12 mouse cellular contexts compared by ENCODE assay signal in genomic region chr12:70837792-70838321, GRCm38 (mm10). TPM values are rescaled to one million over a fixed set of nuclear protein-coding genes. Genes with fewer than 3 reads are reported as not detected.
DNase-seq lines count a peak whose midpoint lies in the region; ATAC-seq and TF ChIP-seq lines count a peak whose summit lies in the region.
"Had no signal": no experiment of that assay in that cellular context is flagged by ENCODE, and none has a peak within 500 bp of the region (broad histone marks: within the 10 kb centered on the region; RNA-seq: fewer than 3 reads in every experiment).

No protein-coding gene starts in this region.

- no peak for TF ChIP-seq POLR2A in liver, adult 2 months (IDR thresholded peaks at IDR 0.05; ENCODE audit: extremely low read depth, insufficient read depth, low read length)

- H3K4me1 ChIP-seq in liver, adult 2 months (ENCODE audit: control insufficient read depth, insufficient read depth, low read length) = peaks cover 5% of the 10 kb centered on the region; the same call in 1 of the 2 replicates
- H3K4me1 ChIP-seq in liver, embryonic 12.5 days = peaks cover 12% of the 10 kb centered on the region
- H3K4me1 ChIP-seq: midbrain, embryonic 13.5 days had no signal

- H3K27me3 ChIP-seq in liver, adult 2 months (ENCODE audit: control insufficient read depth, insufficient read depth, low read length) = no peaks in the 10 kb centered on the region
- H3K27me3 ChIP-seq in liver, embryonic 12.5 days (replicated peaks) = no peaks in the 10 kb centered on the region
- H3K27me3 ChIP-seq: midbrain, embryonic 13.5 days had no signal

- H3K4me3 ChIP-seq in liver, adult 2 months (ENCODE audit: insufficient read depth, low read depth, low read length) = no peak overlapping the region
- H3K4me3 ChIP-seq in liver, embryonic 12.5 days = no peak overlapping the region
- H3K4me3 ChIP-seq: midbrain, embryonic 13.5 days had no signal

- no peak for ATAC-seq in liver, embryonic 12.5 days
- ATAC-seq: forebrain, embryonic 16.5 days; midbrain, embryonic 13.5 days had no signal

- no peaks in the 10 kb centered on the region for H3K36me3 ChIP-seq in liver, adult 2 months (ENCODE audit: control insufficient read depth, insufficient read depth, low read length)
- H3K36me3 ChIP-seq in liver, embryonic 12.5 days = 0 out of 2 replicates have a peak, but pooled peaks cover 2% of the 10 kb centered on the region
- H3K36me3 ChIP-seq: midbrain, embryonic 13.5 days had no signal

- no peak overlapping the region for H3K4me2 ChIP-seq in liver, embryonic 12.5 days
- H3K4me2 ChIP-seq: midbrain, embryonic 13.5 days had no signal

- H3K79me2 ChIP-seq in liver, adult 2 months (ENCODE audit: control insufficient read depth, insufficient read depth, low read length) = peaks cover 17% of the 10 kb centered on the region; the same call in 1 of the 2 replicates

- peak; percentile 65 for DNase-seq in adrenal gland, adult 2 months
- DNase-seq in adrenal gland, adult 18-20 months (ENCODE audit: low spot score in 2 of 2) = no peak
- peak; percentile 18 for DNase-seq in liver, adult 2 months (ENCODE audit: extremely low read depth, low read depth, low spot score)
- DNase-seq in gastrocnemius, postnatal 10 days = peak; percentile 22
- no peak for DNase-seq in T-cell, adult 2 months (ENCODE audit: low spot score)
- DNase-seq in testis, postnatal 14 days (ENCODE audit: low spot score) = no peak
- DNase-seq in kidney, postnatal 4 days = no peak
- DNase-seq: kidney, adult 9 months; lung, adult 18-20 months had no signal

- no peak overlapping the region for H3K9ac ChIP-seq in liver, adult 2 months (ENCODE audit: low read depth, low read length)
- H3K9ac ChIP-seq in liver, embryonic 12.5 days = no peak overlapping the region
- H3K9ac ChIP-seq: midbrain, embryonic 13.5 days had no signal

- H3K27ac ChIP-seq in liver, adult 2 months (replicated peaks; ENCODE audit: insufficient read depth, low read depth, low read length) = no peak overlapping the region
- no peak overlapping the region for H3K27ac ChIP-seq in liver, embryonic 12.5 days
- H3K27ac ChIP-seq: midbrain, embryonic 13.5 days had no signal

- H3K9me3 ChIP-seq in liver, embryonic 12.5 days (replicated peaks) = no peaks in the 10 kb centered on the region

- no peak for TF ChIP-seq CTCF in liver, adult 2 months (IDR thresholded peaks at IDR 0.05; ENCODE audit: low read depth, low read length)

- 52% methylated on average over 12 of the region's 12 CpGs for WGBS in liver, adult 2 months
- WGBS in liver, embryonic 12.5 days (ENCODE audit: insufficient replicate concordance) = 77% methylated on average over 12 of the region's 12 CpGs

RNA-seq across cellular contexts. Expression of gene Frmd6, which starts 12.5 kb away (rescaled TPM):
- total RNA-seq in adrenal gland, adult 2 months (2021) = 10 to 100 TPM; 55.3 to 72.0 TPM
- polyA plus RNA-seq in adrenal gland, adult 2 months (2012; rRNA removed) = 15.3 and 16.3 TPM in 2 replicates
- 100 to 1,000 TPM in 1 of 2 experiments, 10 to 100 TPM in 1; 70.4 to 124 TPM for total RNA-seq in adrenal gland, adult 18-20 months (2021)
- 3.0 and 3.6 TPM in 2 replicates for total RNA-seq in liver, adult 2 months (2014; rRNA removed)
- polyA plus RNA-seq in liver, adult 2 months (2012; rRNA removed) = 1.3 and 1.4 TPM in 2 replicates
- 5.0 and 5.3 TPM in 2 replicates for polyA plus RNA-seq in liver, embryonic 12.5 days (2016; fragmentation: Nextera tagmentation; extraction: Ambion mirVana)
- total RNA-seq in gastrocnemius, postnatal 10 days (2021) = 10 to 100 TPM; 27.4 to 34.5 TPM

Comparison
In these comparisons a context has a peak if more than half of its experiments do, and no peak if none do; other contexts are left out.
1. DNase-seq: peak in adrenal gland, adult 2 months (single experiment), liver, adult 2 months (single experiment) and gastrocnemius, postnatal 10 days (single experiment); none in adrenal gland, adult 18-20 months (0 of 2), T-cell, adult 2 months (single experiment), testis, postnatal 14 days (single experiment) and kidney, postnatal 4 days (0 of 2).